Mouse (Mus musculus): Measurements from ENCODE around the gene 1110059E24Rik. TPM values are rescaled to one million over a fixed set of nuclear protein-coding genes. Genes with fewer than 3 reads are reported as not detected.
"Not testable (repeated sequence)": the region's sequence is repeated elsewhere in the genome, so short reads cannot be mapped to it uniquely, and the experiment has no call there.

Gene 1110059E24Rik
- total RNA-seq, 2 experiments from 2014 or later, result 49.2 to 68.3 TPM

DNA sequence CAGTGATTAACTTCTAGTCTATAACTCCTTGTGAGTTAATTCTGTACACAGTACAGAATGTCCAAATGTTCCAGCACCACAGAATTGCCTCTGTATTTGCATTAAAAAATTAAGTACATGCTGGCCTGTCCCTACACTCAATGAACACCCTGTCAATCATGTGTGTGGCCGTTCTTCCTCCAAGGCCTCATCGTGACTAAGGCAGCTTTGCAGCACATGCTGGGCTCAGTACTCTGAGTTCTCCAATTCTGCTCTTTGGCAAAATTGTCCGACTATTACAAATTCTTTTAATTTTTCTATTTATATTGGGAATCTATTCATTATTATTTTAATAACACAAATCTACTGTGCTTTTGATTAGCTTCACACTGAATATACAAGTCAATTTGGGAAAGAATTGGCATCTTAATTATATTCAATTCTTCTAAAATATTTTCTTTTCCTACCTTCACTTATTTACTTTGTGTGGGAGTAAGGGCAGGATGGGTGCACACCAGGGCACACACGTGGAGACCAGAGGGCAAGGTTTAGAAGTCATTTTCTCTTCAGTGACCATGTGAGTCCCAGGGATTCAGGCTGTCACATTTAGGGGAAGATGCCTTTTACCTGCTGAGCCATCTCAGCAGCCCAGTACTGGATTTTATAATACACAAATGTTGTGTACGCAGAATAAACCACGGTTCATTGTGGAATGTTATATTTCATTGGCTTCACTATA, 26.3 kb downstream of the 1110059E24Rik start:
- no peak for ATAC-seq (replicated peaks; ENCODE audit: poor library complexity)

DNA sequence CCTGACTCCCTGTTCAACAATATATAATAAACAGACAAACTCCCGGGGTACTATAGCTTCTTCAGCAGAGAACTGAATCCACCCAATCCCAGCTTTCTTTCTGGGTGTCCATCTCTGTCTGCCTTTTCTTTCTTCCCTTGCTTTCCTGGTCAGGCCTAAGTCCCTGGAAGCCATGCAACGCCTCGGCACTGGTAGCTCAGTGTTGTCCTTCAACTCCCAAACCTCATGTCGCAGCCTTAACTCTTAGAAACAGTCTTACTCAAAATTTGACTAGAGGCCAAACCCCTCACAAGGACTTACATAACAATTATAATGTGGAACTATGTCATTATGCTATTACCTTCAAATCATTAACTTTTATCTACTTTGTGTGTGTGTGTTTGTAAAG, 28.6 kb downstream of the 1110059E24Rik start:
- ATAC-seq (replicated peaks; ENCODE audit: poor library complexity), result no peak

DNA sequence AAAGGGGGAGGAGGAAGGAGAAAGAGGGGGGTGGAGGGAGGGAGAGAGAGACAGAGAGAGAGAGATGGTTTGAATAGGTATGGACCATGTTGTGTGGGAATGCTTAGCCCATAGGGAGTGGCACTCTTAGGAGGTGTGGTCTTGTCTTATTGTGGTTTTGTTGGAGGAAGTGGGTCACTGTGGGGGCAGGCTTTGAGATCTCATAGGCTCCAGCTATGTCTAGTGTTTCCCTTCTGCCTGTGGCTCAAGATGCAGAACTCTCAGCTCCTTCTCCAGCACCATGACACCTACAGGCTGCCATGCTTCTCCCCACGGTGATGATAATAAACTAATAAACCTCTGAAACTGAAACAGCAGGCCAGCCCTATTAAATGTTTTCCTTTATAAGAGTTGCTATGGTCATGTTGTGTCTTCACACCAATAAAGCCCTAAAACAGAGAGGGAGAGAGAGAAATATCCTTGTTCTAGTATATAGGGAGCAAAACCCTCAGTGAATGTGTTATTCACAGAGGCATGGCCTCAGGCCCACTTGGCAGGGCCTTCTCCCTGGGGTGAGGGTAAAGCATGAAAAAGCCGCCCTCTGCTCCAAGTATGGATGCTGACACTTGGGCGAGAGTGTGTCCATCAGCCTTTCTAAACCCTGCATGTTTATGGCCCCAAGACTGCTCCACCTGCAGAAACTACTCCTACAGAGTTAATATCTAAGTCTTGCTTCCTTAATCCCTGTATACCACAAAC, 29.2 kb downstream of the 1110059E24Rik start:
- ATAC-seq (replicated peaks; ENCODE audit: poor library complexity), result peak; percentile 97

DNA sequence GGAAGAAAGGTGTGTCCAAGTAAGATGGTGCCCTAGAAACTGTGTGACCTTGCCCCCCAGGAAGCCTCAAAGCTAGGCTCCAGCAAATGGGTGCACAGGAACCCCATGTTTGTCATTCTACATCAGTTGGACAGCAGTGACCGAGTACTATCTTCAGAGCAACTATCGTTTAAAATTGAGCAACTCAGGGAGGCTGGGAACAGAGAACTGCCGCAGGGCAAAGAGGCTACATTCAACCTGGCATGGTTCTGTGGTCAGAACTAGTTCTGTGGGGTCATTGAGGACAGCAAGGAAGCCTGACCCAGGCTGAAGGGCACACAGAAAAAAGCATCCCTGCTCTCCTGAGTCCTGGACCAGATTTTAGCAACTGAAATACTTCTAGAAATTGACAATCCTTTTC, 37.0 kb downstream of the 1110059E24Rik start:
- ATAC-seq (replicated peaks; ENCODE audit: poor library complexity), result peak; percentile 32; the same call in 1 of the 2 replicates

DNA sequence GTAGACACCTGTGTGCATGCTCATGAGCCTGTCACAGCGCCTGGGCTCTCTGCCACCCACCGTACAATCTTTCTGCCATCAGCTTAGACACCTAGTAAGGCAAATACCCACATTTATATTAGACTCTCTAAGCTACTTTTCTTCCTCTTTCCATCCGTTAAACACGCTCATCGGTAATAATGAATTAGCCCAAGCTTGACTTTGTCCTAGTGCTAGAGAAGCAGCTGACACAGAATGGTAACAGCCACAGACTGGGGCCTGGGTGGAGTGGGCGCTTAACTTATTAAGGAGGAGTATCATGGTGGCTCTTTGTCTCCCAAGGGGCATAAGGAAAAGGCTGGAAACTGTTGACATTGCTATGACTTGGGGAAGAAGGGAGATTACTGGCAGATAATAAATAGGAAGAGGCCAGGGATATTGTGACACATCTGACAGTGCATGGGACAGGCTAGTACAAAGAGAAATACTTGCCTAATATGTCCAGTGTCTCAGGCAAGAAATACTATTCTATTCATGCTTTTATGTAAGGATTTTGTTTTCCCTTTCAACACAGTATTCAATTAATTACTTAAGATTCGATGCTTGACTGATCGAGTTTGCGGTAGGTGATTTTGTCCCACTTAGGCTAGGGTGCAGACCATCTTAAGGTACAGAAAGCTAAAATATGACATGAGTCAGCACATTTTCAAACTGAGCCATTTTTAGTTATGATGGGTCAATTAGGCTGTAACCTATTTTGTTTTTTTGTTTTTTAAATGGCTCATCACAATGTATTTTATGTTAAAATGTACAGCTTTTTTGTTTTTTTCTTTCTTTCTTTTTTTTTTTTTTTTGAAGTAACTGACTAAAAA, 40.8 kb downstream of the 1110059E24Rik start:
- peak; percentile 83 for ATAC-seq (replicated peaks; ENCODE audit: poor library complexity)

DNA sequence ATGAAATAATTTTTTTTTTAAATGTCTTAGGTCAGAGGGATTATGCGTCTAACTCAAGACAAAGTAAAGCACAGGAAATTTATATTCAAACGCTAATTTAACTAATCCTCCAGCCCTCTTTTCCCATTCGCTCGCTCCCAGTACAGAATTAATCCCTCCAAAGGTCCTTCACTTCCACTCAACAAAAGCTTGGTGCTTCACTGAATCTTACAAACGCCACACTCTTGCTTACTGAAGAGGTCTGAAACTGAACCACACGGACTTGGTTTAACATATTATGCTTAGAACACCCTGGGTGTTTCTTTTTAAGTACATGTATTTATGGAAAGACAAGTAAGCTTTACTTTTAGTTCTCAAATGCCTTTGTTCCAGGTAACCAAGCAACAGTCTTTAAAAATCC, 41.5 kb downstream of the 1110059E24Rik start:
- no peak for ATAC-seq (replicated peaks; ENCODE audit: poor library complexity)

DNA sequence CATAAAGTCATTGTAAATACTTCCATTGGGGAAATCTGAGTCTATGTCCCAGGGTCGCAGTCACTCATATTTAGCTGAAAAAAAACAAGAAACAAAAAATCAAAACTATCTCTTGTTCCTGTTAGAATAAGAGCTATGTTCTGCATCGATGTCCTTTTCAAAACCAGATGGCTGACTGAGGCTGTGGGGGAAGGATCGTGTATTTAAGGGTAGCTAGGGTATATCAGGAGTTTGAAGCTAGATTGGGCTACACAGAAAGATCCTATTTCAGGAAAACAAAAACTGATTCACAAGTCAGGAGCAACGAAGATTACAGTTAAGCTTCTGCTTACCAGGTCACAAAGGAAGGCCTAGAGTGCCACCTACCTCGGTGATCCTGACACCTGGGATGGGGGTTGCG, 42.5 kb downstream of the 1110059E24Rik start:
- ATAC-seq (replicated peaks; ENCODE audit: poor library complexity), result no peak

DNA sequence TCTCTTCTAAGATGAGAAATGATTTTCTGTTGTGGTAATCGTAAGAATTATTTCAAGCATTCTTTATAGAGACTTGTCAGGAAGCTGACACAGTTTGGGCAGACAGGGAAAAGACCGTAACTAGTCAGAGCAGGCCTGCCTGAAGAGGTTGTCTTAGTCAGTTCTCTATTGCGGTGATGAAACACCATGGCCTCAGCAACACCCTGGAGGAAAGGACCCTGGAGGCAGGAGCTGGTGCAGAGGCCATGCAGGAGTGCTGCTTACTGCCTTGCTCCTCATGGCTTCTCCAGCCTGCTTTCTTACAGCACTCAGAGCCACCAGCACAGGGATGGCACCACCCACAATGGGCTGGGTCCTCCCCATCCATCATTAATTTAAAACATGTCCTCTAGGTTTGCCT, 47.5 kb downstream of the 1110059E24Rik start:
- ATAC-seq (replicated peaks; ENCODE audit: poor library complexity), result peak; percentile 62

DNA sequence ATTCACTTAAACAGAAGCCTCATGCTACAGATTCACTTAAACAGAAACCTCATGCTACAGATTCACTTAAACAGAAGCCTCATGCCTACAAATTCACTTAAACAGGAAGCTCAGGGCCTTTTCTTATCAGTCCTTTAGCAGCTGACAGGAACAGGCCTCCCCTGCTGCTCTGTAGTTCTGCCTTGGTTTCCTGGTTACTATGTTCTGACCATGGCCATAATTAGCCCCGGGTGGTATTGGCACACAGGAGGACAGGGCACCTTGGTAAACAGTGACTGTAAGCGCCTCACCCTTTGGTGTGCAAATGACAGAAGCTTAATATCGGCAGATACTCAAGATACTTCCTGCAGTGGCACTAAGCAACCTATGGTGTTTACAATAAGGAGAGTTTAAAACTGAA, 48.9 kb downstream of the 1110059E24Rik start:
- ATAC-seq (replicated peaks; ENCODE audit: poor library complexity), result peak; percentile 75

DNA sequence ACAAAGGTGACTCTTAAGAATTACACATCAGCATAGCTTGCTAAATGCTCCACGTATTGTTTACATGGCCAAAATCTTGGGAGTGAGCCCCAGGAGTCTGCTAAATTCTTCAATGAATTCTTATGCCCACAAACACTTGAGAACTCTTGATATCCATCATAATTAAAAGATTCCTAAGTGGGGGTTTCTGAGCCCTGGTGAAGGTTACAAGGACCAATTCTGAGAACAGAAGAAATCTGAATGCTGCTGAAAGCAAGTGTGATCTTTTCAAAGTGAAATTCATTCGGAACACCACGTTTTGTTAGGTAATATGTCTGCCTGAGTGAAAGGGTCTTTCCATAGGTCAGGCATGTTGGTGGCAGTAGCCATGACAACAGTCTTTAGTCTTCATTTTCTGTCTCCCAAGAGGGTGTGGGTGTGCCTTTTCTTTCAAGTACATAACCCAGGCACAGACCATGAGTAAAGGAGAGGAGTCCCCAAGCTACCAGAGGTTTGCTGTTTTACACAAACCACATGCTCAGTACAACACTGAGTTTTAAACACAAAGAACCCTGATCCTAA, 51.2 kb downstream of the 1110059E24Rik start:
- ATAC-seq (replicated peaks; ENCODE audit: poor library complexity), result no peak

DNA sequence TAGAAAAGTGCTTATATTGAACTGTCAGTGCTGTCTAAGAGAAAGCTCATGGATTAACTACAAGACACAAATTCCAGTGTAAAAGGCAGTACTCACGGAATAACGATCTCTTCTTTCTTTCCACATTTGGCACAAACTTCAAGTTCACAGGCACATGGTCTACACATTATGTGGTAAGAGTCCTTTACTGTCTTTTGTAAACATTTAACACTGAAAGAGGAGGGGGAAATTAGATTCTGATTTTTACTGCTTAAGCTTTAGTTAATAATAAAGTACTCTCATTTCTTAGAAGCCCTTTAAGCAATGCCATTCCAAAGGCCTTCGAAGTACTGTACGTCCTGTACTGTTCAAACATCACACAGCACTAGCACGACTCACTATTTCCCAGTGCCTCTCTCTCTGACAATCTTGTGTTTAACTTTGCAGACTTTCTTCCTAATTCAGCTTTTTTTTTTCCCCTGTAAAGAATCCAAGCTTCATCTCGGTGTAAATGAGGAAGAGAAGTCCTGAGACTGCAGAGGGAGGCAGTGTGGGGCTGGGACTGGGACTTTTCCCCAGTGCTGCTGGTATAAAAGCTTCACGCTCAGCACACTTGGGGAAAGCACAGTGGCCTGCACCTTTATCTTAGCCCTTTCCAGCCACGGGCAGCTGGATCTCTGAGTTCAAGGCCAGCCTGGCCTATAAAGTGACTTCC, 54.0 kb downstream of the 1110059E24Rik start:
- no peak for ATAC-seq (replicated peaks; ENCODE audit: poor library complexity)

DNA sequence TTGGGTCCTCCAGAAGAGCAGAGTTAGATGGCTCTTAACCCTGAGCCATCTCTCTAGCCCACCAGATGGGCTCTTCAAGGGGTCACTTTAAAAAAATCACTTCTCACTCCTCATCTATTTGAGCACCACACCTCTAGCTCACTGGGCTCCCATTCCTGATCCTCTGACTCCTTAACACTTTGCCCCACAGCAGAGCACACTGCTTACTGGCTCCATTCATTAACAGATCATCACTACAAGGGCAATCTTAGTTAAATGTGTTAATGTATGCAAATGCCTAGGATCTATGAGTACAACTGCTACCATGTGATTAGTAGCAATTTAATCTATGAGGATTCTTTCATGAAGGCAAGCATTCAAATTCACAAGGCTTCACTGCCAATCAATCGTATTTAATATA, 58.1 kb downstream of the 1110059E24Rik start:
- ATAC-seq (replicated peaks; ENCODE audit: poor library complexity), result no peak

DNA sequence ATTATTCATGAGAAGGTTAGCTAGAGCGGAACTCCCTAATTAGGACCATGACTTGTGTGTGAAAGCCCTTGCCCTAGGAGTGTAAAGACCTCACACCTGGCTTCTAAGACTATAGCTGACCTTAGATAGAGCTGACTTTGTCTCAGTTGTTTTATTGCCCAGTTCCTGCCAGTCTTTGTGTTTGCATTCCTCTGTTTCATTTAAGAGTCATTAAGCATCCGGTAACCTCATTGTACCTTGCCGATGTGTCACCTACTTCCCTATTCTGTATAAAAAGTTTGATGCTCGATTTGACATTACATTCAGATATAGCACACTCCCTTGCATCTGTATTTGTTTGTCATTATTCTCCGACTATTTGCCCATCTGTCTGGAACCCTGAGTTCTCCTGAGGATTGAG, 60.6 kb downstream of the 1110059E24Rik start:
- ATAC-seq (replicated peaks; ENCODE audit: poor library complexity), result not testable (repeated sequence)

DNA sequence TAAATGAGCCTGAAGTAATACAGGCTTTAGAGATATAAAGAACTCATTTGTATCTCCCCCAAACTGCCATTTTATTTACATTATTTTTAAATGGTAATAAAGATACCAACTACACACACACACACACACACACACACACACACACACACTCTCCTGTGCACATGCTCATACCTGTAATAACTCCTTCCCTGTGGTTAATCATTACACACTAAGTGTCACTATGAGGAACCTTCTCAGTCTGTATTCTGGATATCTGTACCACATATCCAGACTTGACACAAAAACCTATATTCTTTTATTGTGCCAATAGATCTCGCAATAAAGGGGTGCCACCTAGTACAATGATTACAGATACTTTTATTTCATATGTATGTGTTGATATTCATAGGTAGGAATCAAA, 62.9 kb downstream of the 1110059E24Rik start:
- no peak for ATAC-seq (replicated peaks; ENCODE audit: poor library complexity)

DNA sequence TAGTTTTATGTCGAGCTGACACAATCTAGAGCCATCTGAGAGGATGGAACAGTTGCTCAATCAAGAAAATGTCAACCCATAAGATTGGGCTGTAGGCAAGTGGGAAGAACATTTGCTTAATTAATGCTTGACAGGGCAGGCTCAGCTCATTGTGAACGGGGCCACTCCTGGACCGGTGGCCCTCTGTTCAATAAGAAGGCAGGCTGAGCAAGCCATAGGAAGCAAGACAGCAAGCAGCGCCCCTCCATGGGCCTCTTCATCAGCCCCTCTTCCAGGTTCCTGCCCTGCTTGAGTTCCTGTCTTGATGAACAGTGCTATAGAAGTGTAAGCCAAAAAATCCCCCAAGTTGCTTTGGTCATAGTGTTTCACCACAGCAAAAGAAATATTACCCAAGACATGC, 65.2 kb downstream of the 1110059E24Rik start:
- ATAC-seq (replicated peaks; ENCODE audit: poor library complexity), result no peak

DNA sequence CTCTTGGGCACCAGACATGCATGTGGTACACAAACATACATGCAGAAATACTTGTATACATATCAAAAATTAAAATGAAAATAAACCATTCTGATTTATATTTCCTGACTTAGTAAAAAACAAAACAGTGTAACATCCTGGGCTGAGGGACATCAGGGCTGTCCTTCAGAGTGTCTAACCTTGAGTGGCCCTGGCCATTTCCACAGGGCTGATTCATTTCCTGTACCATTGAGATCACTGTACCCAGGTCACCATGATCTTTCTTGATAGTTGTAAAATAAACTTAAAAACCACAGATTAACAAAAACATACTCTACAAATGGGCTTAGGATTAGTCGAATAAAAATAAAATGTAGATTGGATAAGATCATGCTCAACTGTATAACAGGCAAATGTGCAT, 66.2 kb downstream of the 1110059E24Rik start:
- no peak for ATAC-seq (replicated peaks; ENCODE audit: poor library complexity)

DNA sequence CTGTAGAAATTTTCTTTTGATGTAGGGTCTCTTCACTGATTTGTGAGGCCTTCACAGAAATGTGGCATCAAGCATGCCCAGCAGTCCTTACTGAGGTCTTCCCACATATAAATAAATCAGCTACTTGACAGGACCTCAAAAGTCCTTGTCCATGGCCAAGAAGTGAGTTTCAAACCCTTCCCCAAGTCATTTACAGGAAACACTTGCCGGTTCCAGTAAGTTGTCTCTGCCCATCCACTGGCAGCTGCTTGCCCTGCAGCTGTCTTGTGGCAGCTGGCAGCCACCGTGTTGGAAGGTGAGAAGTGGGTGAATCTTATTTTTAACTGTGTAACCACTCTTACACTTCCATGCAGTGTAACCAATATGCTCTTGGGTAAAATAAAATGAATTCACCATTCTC, 66.9 kb downstream of the 1110059E24Rik start:
- ATAC-seq (replicated peaks; ENCODE audit: poor library complexity), result no peak

DNA sequence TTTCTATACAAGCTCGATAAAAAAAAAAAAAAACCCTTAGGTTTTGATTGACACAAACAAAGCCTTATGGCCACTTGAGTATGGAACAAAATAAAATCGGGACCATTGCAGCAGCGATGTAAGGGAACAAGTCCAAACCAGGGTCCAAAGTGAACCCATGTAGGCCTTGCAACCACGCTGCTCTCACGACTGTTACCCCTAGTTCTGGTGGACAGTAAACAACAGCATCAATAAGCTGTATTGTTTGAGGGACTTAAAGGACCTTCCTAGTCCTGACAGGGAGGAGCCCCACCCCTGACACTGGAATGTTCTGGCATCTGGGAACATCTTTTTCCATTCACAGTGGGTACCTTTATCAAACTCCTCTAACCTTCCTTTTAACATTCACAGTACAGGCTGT, 68.8 kb downstream of the 1110059E24Rik start:
- no peak for ATAC-seq (replicated peaks; ENCODE audit: poor library complexity)

DNA sequence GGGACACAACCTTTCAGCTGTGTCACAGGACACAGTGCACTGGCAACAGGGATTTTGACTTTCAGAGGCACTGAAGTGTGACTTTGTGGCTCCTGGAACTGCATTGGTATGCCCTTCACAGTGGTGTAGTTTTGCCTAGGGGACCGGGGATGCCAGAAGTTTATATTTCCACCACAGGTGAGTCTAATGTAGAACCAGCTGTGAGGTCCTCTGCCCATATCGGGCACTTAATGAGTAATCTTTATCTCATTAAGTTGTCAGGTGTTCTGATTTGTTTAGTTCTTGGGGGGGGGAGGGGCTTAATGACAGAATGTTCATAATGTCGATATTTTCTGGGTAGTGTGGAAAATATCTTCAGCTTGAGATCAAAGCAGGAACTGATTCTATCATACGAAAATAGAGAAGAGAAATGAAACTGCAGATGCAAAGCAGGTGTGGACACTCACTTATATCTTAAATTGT, 69.2 kb downstream of the 1110059E24Rik start:
- peak; percentile 39 for ATAC-seq (replicated peaks; ENCODE audit: poor library complexity)

DNA sequence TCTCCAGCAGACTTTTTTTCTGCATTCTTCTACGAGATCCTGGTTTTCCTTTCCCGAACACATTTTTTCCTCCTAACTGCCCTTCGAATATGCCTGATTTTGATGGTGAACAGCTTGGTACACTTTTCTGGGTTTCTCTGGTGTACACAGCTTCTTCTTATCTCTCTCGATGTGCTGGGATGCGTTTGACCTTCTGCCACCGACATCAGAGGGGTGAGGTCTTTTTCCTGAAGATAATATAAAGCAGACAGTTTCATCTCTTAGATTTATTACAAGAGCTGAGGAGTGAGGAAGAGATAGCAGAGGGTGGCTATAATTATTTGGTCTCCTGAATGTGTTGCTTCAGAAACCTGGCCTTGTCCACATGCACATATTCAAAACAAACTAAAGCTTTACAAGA, 71.4 kb downstream of the 1110059E24Rik start:
- ATAC-seq (replicated peaks; ENCODE audit: poor library complexity), result no peak

DNA sequence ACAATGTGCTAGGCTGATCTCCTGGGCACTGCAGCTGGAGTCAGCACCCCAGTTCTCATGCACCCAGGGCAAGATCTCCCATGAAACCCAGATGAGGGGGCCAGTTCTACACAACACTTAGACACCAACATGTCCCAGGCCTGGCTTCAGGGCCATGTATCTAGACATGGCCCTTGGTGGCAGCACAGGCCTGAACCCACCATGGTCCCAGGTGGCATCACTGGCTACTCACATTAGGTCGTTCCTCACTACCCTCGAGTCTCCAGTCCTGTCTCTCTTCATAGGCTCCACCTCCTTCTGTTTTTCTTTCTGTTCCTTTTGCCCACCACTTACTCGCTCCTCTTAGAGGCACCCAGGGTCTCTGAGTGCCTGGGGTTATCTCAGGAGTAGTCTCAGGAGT, 72.9 kb downstream of the 1110059E24Rik start:
- no peak for ATAC-seq (replicated peaks; ENCODE audit: poor library complexity)
